Mouse (Mus musculus) liver, embryonic 14.5 days (tissue): ENCODE data around the gene Ccdc187.

Source experiments
- CTCF ChIP-seq: IDR thresholded peaks from 2 replicates; pipeline ENCODE4 v1.5.1; 2016; ENCODE audit warnings: antibody characterized with exemption, low read depth, control low read depth
- EP300 ChIP-seq: IDR thresholded peaks from 2 replicates; pipeline ENCODE4 v1.6.1; 2016; ENCODE audit warnings: antibody characterized with exemption, low read depth

GRCm38 (mm10) chr2:26230253-26230652, 64.1 kb downstream of the Ccdc187 start:
- TF ChIP-seq CTCF (no peak), EP300 (no peak)
